Mouse (Mus musculus): ENCODE measurements around the gene Cherp. TPM values are rescaled to one million over a fixed set of nuclear protein-coding genes. Genes with fewer than 3 reads are reported as not detected.
A peak's percentile ranks its signal among the peaks of the same experiment; 100 is the strongest.

The Cherp gene
- polyA plus RNA-seq, 1 experiment = 16.8 TPM

- Histone ChIP-seq H3K36me3 (ENCODE audit: control insufficient read depth) (peaks cover 75% of the 10 kb centered on the region), H3K9me3 (ENCODE audit: control insufficient read depth, low read length) (no peaks in the 10 kb centered on the region), H3K4me1 (ENCODE audit: control insufficient read depth) (peaks cover 58% of the 10 kb centered on the region), H3K4me3 (replicated peaks) (peak overlapping the region; percentile 98), H3K27me3 (ENCODE audit: control insufficient read depth) (no peaks in the 10 kb centered on the region)
- TF ChIP-seq TAL1 (IDR thresholded peaks at IDR 0.05; ENCODE audit: low read length) (no peak), GATA1 (IDR thresholded peaks at IDR 0.05; ENCODE audit: low read length) (no peak)
These were observed 16.0 kb upstream of the Cherp start for GRCm38 (mm10) chr8:72491017-72491416.

GRCm38 (mm10) chr8:72487014-72487413 lies 12.0 kb upstream of the Cherp start:
- Histone ChIP-seq H3K4me1 (ENCODE audit: control insufficient read depth) (peaks cover 33% of the 10 kb centered on the region), H3K9me3 (ENCODE audit: control insufficient read depth, low read length) (no peaks in the 10 kb centered on the region), H3K27me3 (ENCODE audit: control insufficient read depth) (no peaks in the 10 kb centered on the region), H3K4me3 (replicated peaks) (no peak overlapping the region), H3K36me3 (ENCODE audit: control insufficient read depth) (peaks cover 93% of the 10 kb centered on the region)
- no peak for TF ChIP-seq GATA1 (IDR thresholded peaks at IDR 0.05; ENCODE audit: low read length)
- TF ChIP-seq TAL1 (IDR thresholded peaks at IDR 0.05; ENCODE audit: low read length) = no peak

- Histone ChIP-seq H3K36me3 (ENCODE audit: control insufficient read depth) (peaks cover 98% of the 10 kb centered on the region), H3K4me1 (ENCODE audit: control insufficient read depth) (peaks cover 20% of the 10 kb centered on the region), H3K9me3 (ENCODE audit: control insufficient read depth, low read length) (no peaks in the 10 kb centered on the region), H3K27me3 (ENCODE audit: control insufficient read depth) (no peaks in the 10 kb centered on the region), H3K4me3 (replicated peaks) (no peak overlapping the region)
- no peak for TF ChIP-seq TAL1 (IDR thresholded peaks at IDR 0.05; ENCODE audit: low read length)
- no peak for TF ChIP-seq GATA1 (IDR thresholded peaks at IDR 0.05; ENCODE audit: low read length)
These were observed 10.6 kb upstream of the Cherp start for GRCm38 (mm10) chr8:72485456-72486199.

GRCm38 (mm10) chr8:72470684-72471083 lies 4.3 kb downstream of the Cherp start:
- no peak overlapping the region for H3K4me3 ChIP-seq (replicated peaks)
- peaks cover 34% of the 10 kb centered on the region for H3K4me1 ChIP-seq (ENCODE audit: control insufficient read depth)
- TF ChIP-seq TAL1 (IDR thresholded peaks at IDR 0.05; ENCODE audit: low read length) (no peak), GATA1 (IDR thresholded peaks at IDR 0.05; ENCODE audit: low read length) (no peak)
- H3K9me3 ChIP-seq (ENCODE audit: control insufficient read depth, low read length) = no peaks in the 10 kb centered on the region
- no peaks in the 10 kb centered on the region for H3K27me3 ChIP-seq (ENCODE audit: control insufficient read depth)
- H3K36me3 ChIP-seq (ENCODE audit: control insufficient read depth) = peaks cover 79% of the 10 kb centered on the region

- no peak overlapping the region for H3K4me3 ChIP-seq (replicated peaks)
- H3K36me3 ChIP-seq (ENCODE audit: control insufficient read depth) = peaks cover 86% of the 10 kb centered on the region
- no peaks in the 10 kb centered on the region for H3K27me3 ChIP-seq (ENCODE audit: control insufficient read depth)
- H3K4me1 ChIP-seq (ENCODE audit: control insufficient read depth) = peaks cover 29% of the 10 kb centered on the region
- no peaks in the 10 kb centered on the region for H3K9me3 ChIP-seq (ENCODE audit: control insufficient read depth, low read length)
- TF ChIP-seq GATA1 (IDR thresholded peaks at IDR 0.05; ENCODE audit: low read length) (no peak), TAL1 (IDR thresholded peaks at IDR 0.05; ENCODE audit: low read length) (no peak)
These were observed 5.0 kb downstream of the Cherp start for GRCm38 (mm10) chr8:72469984-72470383.

- H3K4me1 ChIP-seq (ENCODE audit: control insufficient read depth) = peaks cover 25% of the 10 kb centered on the region
- H3K9me3 ChIP-seq (ENCODE audit: control insufficient read depth, low read length) = no peaks in the 10 kb centered on the region
- H3K36me3 ChIP-seq (ENCODE audit: control insufficient read depth) = peaks cover 93% of the 10 kb centered on the region
- TF ChIP-seq TAL1 (IDR thresholded peaks at IDR 0.05; ENCODE audit: low read length) = no peak
- no peak for TF ChIP-seq GATA1 (IDR thresholded peaks at IDR 0.05; ENCODE audit: low read length)
- H3K27me3 ChIP-seq (ENCODE audit: control insufficient read depth) = no peaks in the 10 kb centered on the region
- no peak overlapping the region for H3K4me3 ChIP-seq (replicated peaks)
These were observed 5.8 kb downstream of the Cherp start for GRCm38 (mm10) chr8:72469243-72469642.

- Histone ChIP-seq H3K4me1 (ENCODE audit: control insufficient read depth) (no peaks in the 10 kb centered on the region), H3K27me3 (ENCODE audit: control insufficient read depth) (no peaks in the 10 kb centered on the region), H3K9me3 (ENCODE audit: control insufficient read depth, low read length) (no peaks in the 10 kb centered on the region), H3K36me3 (ENCODE audit: control insufficient read depth) (peaks cover 100% of the 10 kb centered on the region), H3K4me3 (replicated peaks) (no peak overlapping the region)
- TF ChIP-seq GATA1 (IDR thresholded peaks at IDR 0.05; ENCODE audit: low read length) (no peak), TAL1 (IDR thresholded peaks at IDR 0.05; ENCODE audit: low read length) (no peak)
These were observed 10.8 kb downstream of the Cherp start for GRCm38 (mm10) chr8:72464211-72464610.

- Histone ChIP-seq H3K9me3 (ENCODE audit: control insufficient read depth, low read length) (no peaks in the 10 kb centered on the region), H3K4me1 (ENCODE audit: control insufficient read depth) (no peaks in the 10 kb centered on the region), H3K4me3 (replicated peaks) (no peak overlapping the region), H3K36me3 (ENCODE audit: control insufficient read depth) (peaks cover 78% of the 10 kb centered on the region), H3K27me3 (ENCODE audit: control insufficient read depth) (no peaks in the 10 kb centered on the region)
- TF ChIP-seq TAL1 (IDR thresholded peaks at IDR 0.05; ENCODE audit: low read length) = no peak
- no peak for TF ChIP-seq GATA1 (IDR thresholded peaks at IDR 0.05; ENCODE audit: low read length)
These were observed 15.0 kb downstream of the Cherp start for GRCm38 (mm10) chr8:72459881-72460533.

GRCm38 (mm10) chr8:72458457-72458856 lies 16.6 kb downstream of the Cherp start:
- Histone ChIP-seq H3K4me3 (replicated peaks) (no peak overlapping the region), H3K9me3 (ENCODE audit: control insufficient read depth, low read length) (peaks cover 3% of the 10 kb centered on the region), H3K36me3 (ENCODE audit: control insufficient read depth) (peaks cover 74% of the 10 kb centered on the region), H3K27me3 (ENCODE audit: control insufficient read depth) (no peaks in the 10 kb centered on the region), H3K4me1 (ENCODE audit: control insufficient read depth) (no peaks in the 10 kb centered on the region)
- TF ChIP-seq TAL1 (IDR thresholded peaks at IDR 0.05; ENCODE audit: low read length) = no peak
- TF ChIP-seq GATA1 (IDR thresholded peaks at IDR 0.05; ENCODE audit: low read length) = no peak

Measured in erythroblast, embryonic 14.5 days (primary cell).